Mouse (Mus musculus): ENCODE measurements around the gene Gm21293. TPM values are rescaled to one million over a fixed set of nuclear protein-coding genes. Genes with fewer than 3 reads are reported as not detected.

Gm21293 gene
- not detected for total RNA-seq (2023)

DNA sequence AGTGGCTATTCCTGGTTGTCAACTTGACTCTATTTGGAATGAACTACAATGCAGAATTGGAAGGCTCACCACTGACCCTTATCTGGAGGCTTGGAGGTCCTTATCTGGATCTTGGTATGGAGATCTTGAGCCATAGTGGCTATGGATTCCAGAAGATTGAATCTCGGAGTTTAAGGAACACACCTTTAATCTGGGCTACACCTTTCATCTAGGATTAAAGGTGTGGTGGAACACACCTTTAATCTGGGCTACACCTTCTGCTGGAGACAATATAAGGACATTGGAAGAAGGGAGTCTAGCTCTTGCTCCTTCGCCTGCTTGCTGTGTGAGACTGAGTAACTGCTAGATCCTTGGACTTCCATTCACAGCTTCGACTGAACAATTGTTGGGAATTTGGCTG is at the start of gene Gm21293:
Gene Gm21293 (plus strand): TSS at position 301 of the 400 bp plus-strand sequence.

GRCm38 (mm10) chr10:104151197-104151596 is 8.4 kb downstream of the Gm21293 start, which contains the start of gene Gm6763:
Gene Gm6763, plus strand, starts transcription at chr10:104151497.

GRCm38 (mm10) chr10:104159706-104160105 is 16.9 kb downstream of the Gm21293 start, which contains the start of gene Gm8764:
Gene Gm8764, plus strand, starts transcription at chr10:104160006.

DNA sequence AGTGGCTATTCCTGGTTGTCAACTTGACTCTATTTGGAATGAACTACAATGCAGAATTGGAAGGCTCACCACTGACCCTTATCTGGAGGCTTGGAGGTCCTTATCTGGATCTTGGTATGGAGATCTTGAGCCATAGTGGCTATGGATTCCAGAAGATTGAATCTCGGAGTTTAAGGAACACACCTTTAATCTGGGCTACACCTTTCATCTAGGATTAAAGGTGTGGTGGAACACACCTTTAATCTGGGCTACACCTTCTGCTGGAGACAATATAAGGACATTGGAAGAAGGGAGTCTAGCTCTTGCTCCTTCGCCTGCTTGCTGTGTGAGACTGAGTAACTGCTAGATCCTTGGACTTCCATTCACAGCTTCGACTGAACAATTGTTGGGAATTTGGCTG is 25.4 kb downstream of the Gm21293 start, which contains the start of gene Gm21304:
Gene Gm21304 (plus strand): TSS at position 301 of the 400 bp plus-strand sequence.

GRCm38 (mm10) chr10:104176724-104177123 is 33.9 kb downstream of the Gm21293 start, which contains the start of gene Gm21312:
Gene Gm21312, plus strand, starts transcription at chr10:104177024.

DNA sequence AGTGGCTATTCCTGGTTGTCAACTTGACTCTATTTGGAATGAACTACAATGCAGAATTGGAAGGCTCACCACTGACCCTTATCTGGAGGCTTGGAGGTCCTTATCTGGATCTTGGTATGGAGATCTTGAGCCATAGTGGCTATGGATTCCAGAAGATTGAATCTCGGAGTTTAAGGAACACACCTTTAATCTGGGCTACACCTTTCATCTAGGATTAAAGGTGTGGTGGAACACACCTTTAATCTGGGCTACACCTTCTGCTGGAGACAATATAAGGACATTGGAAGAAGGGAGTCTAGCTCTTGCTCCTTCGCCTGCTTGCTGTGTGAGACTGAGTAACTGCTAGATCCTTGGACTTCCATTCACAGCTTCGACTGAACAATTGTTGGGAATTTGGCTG is 42.4 kb downstream of the Gm21293 start, which contains the start of gene Gm20765:
Gene Gm20765 (plus strand): TSS at position 301 of the 400 bp plus-strand sequence.

GRCm38 (mm10) chr10:104193742-104194141 is 51.0 kb downstream of the Gm21293 start, which contains the start of gene Gm4340:
Gene Gm4340, plus strand, starts transcription at chr10:104194042.

Other genes starting within 250 kb of the Gm21293 start
- gene Gm6763, start 8.5 kb downstream of the Gm21293 start, total RNA-seq (2023), result not detected
- gene Gm8764, start 17.0 kb downstream of the Gm21293 start, total RNA-seq (2023), result not detected
- not detected for gene Gm21304, start 25.5 kb downstream of the Gm21293 start, total RNA-seq (2023)
- not detected for gene Gm21312, start 34.0 kb downstream of the Gm21293 start, total RNA-seq (2023)
- not detected for gene Gm20765, start 42.5 kb downstream of the Gm21293 start, total RNA-seq (2023)
- gene Gm4340, start 51.1 kb downstream of the Gm21293 start, total RNA-seq (2023), result not detected

All from neutrophil, adult 83 days (primary cell).